Mouse (Mus musculus): ENCODE data around the gene Car4.

Car4 gene

DNA sequence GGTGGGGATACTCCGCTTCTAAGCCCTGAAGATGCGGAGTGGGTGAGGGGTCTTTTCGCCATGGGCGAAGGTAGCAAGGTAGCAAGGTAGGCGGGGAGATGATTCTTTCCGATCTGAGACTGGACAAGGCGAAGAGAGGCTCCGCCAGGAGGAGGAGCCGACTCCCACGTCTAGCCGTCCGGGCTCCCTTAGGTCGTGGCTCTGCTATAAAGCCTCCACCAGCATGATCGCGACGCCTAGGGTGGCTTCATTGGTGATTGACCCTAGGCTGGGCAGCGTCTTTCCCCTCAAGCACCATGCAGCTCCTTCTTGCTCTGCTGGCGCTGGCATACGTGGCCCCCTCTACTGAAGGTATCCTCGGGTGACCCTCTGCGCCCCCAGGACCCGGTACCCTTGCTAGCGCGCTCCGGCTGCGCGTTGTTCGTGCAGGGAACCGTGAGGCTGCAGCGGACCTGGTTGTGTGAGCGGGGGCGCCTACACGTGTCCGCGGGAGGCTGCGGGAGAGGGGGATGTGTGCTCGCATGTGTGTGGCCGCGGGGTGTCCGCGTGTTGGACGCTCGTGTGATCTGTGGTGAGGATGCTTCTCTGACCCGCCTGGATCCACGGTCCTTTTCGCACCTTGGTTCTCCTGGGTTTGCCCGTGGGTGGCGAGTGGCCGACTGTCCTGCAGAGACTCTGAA is at the start of gene Car4:
TSS of gene Car4 (plus strand) at position 196 of the 680 bp plus-strand sequence.
- DNase-seq (ENCODE audit: low spot score in 2 of 2), result no peak

DNA sequence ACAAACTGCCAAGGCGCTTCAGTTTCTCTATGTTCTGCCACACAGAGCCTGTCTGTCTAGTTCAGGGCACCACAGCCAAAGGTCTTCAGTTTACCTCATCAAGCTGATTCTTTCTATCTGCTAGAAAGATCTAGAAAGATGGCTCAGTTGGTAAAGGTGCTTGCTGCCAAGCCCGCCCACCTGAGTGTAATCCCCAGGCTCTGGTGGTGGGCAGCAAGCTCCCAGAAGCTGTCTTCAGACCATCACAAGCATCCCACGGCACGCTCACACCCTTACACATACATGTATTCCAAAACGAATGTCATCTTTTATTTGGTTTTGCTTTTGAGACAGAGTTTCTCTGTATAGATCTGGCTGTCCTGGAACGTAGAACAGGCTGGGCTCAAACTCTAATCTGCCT is 49.1 kb upstream of the Car4 start:
- DNase-seq (ENCODE audit: low spot score in 2 of 2), result no peak

GRCm38 (mm10) chr11:84910411-84910810 is 47.2 kb upstream of the Car4 start:
- DNase-seq (ENCODE audit: low spot score in 2 of 2), result no peak

GRCm38 (mm10) chr11:84914673-84915072 is 42.9 kb upstream of the Car4 start:
- no peak for DNase-seq (ENCODE audit: low spot score in 2 of 2)

DNA sequence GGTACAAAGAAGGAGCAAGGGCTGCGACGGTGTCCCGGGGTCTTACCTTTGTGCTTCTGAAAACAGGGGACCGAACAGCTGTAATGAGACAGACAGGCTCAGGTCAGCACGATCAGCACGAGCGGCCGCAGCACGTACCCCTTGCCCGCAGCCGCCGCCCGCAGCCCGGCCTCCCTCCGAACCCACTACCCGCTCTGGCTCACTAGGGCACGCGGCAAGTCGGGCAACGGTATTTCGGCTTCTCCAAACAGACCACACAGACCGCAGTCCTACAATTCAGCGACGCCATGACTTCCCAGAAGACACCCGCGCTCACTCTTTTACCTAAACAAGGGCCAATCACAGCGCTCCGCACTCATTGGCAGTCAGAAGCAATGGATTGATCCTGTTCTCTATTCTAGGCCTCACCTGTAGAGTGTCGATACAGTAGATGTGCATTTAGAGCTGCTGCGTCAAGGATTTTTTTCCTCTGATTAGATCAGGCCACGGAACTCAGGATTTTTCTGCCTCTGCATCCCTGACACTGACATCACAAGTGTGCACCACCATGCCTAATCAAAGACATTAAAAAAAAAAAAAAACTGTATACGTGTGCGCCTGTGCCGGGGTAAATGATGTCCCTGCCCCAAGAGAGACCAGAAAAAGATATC is 41.4 kb upstream of the Car4 start, which contains the start of gene Znhit3:
TSS of gene Znhit3 (minus strand) at position 314 of the 650 bp plus-strand sequence.
- DNase-seq (ENCODE audit: low spot score in 2 of 2), result peak; percentile 80 to 87

DNA sequence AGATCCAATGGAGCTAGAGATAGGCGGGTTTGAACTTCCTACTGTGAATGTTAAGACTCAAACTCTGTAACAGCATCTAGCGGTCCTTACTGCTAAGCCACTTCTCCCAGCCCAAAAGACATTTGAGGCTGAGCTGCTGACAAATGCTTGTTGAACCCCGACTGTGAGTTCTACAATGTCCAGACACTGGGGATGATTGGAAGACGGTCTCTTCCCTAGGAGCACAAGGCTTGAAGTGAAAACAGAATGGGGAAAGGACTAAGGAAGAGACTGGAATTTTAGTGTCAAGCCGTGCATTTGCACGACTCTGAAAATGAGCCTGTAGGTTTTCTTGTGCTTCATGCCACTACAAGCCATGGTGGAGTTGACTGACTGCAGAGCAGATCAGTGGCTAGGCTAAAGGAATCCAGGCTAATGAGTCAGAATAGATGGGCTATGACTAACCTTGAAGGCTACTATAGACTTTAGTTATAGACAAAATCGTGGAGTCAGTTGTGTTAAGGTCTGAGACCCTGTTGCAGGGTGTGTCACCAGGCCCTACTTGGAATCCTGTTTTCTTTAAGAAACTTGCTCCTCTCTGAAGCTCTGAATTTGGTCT is 40.8 kb upstream of the Car4 start:
- DNase-seq (ENCODE audit: low spot score in 2 of 2), result no peak

DNA sequence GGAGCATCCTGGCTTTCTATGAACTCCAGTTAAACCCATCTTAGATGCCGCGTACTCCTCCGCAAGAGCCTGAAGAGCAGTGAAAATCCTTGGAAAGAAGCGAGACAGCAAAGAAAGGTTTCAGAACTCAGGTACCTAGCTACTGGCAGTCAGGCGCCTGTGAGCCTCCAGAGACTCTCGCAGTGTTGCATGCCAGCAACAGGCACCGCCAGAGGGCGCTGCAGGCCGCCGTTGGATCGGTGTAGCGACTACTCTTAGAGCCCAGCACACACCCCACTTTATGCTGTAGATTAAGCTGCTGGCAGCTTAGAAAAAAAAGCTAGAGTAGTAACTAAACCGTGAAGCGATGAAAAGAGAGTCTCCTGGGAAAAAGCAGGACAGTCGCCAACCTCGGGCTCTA is 39.2 kb upstream of the Car4 start:
- peak; percentile 90 to 98 for DNase-seq (ENCODE audit: low spot score in 2 of 2)

DNA sequence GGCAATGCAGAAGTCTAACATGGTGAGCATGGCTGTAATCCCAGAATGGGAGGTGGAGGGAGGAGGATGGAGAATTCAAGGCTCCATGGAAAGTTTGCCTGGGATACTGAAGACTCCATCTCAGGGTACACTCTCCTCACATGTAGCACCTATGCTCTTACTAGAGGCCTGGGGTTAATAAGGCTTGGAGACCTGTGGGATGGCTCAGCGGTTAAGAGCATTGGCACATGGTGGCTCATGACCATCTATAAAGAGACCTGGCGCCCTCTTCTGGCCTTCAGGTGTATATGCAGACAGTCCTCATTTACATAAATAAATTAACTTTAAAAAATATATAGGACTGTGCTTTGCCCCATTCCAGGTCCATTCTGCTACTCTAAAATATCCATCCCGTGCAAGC is 38.3 kb upstream of the Car4 start:
- DNase-seq (ENCODE audit: low spot score in 2 of 2), result peak; percentile 58 to 84

DNA sequence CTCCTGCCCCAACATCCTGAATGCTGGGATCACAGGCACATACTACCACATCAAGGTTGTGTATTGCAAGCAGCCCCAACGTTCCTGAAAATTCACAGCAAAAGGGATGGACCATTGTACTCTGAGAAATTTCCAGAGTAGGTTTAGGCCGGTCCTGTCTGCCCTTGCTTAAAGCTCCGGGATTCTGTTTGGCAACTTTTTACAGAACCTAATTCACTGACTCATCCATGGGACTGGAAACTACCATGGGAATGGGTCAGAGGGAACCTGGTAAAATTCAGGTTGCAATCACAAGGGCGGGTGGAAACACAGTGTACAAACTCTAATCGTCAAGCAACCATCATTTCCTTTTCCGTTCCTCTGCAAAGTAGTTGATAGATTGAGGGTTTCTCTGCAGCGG is 37.6 kb upstream of the Car4 start:
- no peak for DNase-seq (ENCODE audit: low spot score in 2 of 2)

GRCm38 (mm10) chr11:84920981-84921380 is 36.6 kb upstream of the Car4 start:
- DNase-seq (ENCODE audit: low spot score in 2 of 2), result no peak

DNA sequence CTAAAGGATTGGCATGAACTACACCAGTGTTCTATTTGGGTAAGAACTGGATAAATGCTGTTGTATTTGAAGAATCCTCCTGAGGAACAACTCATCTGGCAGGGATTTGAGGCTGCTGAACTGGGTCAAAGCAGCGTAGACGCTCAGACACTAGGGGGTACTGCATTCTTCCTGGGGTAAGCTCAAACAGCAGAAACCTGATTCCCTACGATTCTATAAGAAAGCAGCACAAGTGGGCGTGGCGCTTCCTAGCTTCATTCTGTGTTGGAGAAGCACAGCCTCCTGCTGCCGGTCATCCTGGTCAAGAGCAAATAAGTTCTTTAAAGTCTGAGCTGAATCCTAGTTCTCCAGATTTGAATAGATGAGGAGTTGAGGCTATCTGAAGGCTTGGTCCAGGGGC is 25.3 kb upstream of the Car4 start:
- no peak for DNase-seq (ENCODE audit: low spot score in 2 of 2)

- DNase-seq (ENCODE audit: low spot score in 2 of 2), result no peak
Observed at GRCm38 (mm10) chr11:84939508-84940053, 18.0 kb upstream of the Car4 start.

DNA sequence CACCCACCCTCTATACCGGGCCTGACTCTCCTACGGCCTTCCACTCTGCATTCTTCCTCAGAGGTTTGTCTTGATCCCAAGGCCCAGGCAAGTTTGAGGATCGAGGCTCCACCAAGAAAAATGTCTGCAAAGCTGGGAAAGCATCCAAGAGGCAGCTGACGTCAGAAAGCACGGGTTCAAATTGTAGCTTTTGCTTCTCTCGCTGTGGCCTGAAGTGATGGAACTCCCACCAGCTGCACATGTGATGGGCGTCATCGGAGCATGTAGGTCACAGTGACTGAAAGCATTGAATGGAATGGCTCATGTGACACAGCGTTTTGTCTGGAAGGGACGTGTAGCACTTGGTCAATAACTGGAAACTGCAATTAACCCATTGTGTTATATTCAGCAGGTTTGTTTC is 17.4 kb upstream of the Car4 start:
- DNase-seq (ENCODE audit: low spot score in 2 of 2), result no peak

GRCm38 (mm10) chr11:84943948-84944347 is 13.6 kb upstream of the Car4 start:
- DNase-seq (ENCODE audit: low spot score in 2 of 2), result peak; percentile 39 to 78

DNA sequence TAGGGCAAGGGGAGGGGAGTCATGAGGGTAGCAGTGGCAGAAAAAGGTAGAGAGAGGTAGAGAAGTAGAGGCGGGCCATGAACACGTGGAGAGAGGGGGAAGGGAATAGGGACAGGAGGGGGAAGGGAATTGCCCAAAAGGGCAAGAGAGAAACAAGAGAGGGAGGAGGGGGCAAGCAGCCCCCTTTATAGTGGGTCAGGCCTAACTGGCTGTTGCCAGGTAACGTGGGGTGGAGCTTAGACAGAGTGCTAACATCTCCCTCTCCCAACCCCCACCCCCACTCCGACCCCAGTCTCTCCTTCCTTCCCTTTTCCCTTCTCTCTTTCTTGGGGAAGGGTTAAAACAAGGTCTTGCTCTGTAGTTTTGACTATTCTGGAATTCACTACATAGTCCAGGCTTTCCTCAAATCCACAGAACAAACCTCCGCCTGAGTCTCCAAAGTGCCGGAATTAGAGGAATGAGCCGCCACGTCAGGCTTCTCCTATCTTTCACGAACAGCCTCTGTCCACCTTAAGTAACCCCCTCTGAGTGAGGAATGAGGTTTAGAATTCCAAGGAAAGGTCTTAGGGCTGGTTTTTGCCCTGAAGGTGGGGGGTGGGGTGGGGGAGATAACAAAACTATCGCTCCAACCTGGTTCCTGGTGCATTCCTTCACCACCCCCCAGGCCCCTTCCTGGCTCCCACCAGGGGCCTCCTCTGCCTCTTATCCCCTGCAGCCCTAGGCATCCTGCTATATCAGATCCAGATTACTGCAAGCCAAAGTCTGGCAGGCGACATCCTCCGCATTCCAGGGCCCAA is 12.7 kb upstream of the Car4 start:
- no peak for DNase-seq (ENCODE audit: low spot score in 2 of 2)

- no peak for DNase-seq (ENCODE audit: low spot score in 2 of 2)
Observed at GRCm38 (mm10) chr11:84945841-84946240, 11.7 kb upstream of the Car4 start.

DNA sequence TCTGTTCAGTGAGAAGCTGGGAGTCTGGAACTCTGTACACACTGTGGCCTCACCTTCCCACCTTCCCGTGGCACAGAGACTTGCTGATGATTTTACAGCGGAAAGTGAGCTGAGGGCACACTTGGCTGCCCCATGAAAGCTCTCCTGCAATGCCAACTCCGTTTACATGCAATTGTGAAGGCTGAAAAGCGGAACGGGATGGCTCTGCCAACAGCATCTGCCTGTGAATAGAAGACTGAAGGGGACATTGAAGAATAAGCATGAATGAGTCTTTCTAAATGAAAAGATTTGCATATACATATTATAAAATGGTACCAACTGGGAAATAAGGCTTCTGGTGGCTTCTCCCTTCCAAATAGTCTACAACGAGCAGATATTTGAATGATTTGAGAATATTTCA is 10.4 kb upstream of the Car4 start:
- DNase-seq (ENCODE audit: low spot score in 2 of 2), result no peak

DNA sequence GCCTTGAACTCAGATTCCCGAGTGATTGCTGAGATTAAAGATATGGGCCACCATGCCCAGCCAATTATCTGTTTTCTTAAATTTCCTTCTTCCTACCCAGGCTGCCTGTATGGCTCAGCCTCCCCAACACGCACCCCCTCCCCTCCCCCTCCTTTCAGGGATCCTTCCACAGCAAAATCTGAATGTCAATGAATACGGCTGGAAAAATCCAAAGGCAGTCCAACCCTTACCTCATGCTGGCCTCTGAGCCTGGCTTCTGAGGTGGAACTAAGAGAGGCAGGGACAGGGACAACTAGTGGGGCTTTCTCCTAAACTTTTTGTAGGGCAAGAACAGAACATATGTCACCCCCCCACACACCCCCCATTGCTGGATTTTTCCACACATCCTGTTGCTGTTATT is 9.5 kb upstream of the Car4 start:
- DNase-seq (ENCODE audit: low spot score in 2 of 2), result no peak

DNA sequence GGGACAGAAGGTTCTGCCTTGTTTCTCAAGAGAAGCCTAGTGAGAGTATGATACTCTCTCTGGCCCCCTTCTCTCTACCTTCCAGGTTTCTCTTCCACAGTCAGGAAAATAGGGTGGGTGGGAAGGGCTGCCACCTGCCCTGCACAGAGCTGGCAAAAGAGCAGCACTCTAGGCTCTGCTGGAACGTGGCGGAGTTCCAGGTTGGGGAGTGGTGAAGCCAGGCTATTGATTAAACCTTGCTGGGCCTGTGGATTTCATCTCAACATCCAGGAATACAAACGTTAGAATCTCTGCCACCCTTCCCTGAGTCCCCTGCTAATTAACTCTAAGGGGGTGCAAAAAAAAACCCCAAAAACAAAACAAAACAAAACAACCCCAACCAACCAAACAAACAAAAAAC is 9.1 kb upstream of the Car4 start:
- DNase-seq (ENCODE audit: low spot score in 2 of 2), result no peak

- no peak for DNase-seq (ENCODE audit: low spot score in 2 of 2)
Observed at GRCm38 (mm10) chr11:84952611-84953010, 5.0 kb upstream of the Car4 start.

- no peak for DNase-seq (ENCODE audit: low spot score in 2 of 2)
Observed at GRCm38 (mm10) chr11:84956400-84956799, 1.2 kb upstream of the Car4 start.

- DNase-seq (ENCODE audit: low spot score in 2 of 2), result no peak
Observed at GRCm38 (mm10) chr11:84957171-84957570, 415 bp upstream of the Car4 start.

Data from spleen, postnatal 4 days (tissue).